Mouse (Mus musculus) heart, postnatal 0 days (tissue): ENCODE data around the gene Atxn7l3b.

Source experiments
- CTCF ChIP-seq: IDR thresholded peaks from 2 replicates; pipeline ENCODE4 v1.5.1; 2016; ENCODE audit warnings: antibody characterized with exemption, control low read depth, low read depth
- EP300 ChIP-seq: IDR thresholded peaks from 2 replicates; pipeline ENCODE4 v1.6.1; 2016; ENCODE audit warnings: antibody characterized with exemption, low read depth

DNA sequence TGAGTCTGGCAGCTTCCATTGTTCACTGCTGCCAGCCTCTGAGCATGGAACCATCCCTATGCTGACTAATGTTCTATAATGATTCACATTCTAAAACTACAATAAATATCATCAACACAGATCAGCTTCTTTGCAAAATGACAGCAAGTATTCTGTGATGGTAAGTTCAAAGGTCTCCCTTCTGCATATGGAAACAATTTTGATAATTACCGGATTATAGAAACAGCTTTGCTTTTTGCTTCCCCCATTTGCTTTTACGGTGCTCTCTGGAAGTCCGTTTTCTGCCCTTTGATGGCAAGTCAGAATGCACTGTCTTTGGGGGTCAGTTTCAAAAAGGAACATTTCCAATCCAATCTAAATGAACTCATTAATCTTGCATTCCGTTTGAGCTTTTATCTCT is 32.2 kb downstream of the Atxn7l3b start:
- TF ChIP-seq CTCF, result no peak
- no peak for TF ChIP-seq EP300
